Mouse (Mus musculus): ENCODE measurements around the gene Map1lc3a. TPM values are rescaled to one million over a fixed set of nuclear protein-coding genes. Genes with fewer than 3 reads are reported as not detected.
A peak's percentile ranks its signal among the peaks of the same experiment; 100 is the strongest.

The Map1lc3a gene
- polyA plus RNA-seq (2015; fragmentation: Nextera tagmentation; extraction: Ambion mirVana): 270 and 276 TPM in 2 replicates

DNA sequence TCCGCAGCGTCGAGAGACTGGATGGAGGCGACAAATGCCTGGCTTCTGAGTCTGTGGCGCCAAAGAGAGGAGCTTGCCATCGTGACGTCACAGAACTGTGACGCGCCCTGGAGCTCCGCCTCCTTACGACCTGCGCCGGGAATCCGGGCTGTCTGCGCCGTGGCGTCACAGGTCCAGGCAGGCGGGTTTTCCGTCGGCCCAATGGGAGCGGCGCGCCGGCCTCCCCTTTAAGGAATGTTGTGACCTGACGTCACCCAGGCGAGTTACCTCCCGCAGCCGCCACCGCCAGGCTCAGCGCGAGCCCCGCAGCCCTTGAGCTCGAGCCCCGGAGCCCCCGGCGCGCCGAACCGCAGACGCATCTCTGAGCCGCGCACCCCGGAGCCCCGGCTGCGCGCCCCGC is at the start of gene Map1lc3a:
Gene Map1lc3a (plus strand): TSS at position 103 of the 400 bp plus-strand sequence.
- Histone ChIP-seq H3K9ac (peak within 1 kb of the TSS; percentile 95), H3K36me3 (peaks cover 10% of the 10 kb centered on the region; the same call in 1 of the 2 replicates), H3K9me3 (replicated peaks) (no peaks in the 10 kb centered on the region), H3K4me1 (peaks cover 15% of the 10 kb centered on the region), H3K4me3 (replicated peaks) (peak within 1 kb of the TSS; percentile 98), H3K27me3 (no peaks in the 10 kb centered on the region), H3K4me2 (replicated peaks) (peak within 1 kb of the TSS; percentile 71), H3K27ac (replicated peaks) (peak within 1 kb of the TSS; percentile 94)
- ATAC-seq (ENCODE audit: insufficient number of reproducible peaks, low FRiP score, low TSS enrichment, low read depth): peak; percentile 90
- 1% methylated on average over 47 of the region's 47 CpGs for WGBS

DNA sequence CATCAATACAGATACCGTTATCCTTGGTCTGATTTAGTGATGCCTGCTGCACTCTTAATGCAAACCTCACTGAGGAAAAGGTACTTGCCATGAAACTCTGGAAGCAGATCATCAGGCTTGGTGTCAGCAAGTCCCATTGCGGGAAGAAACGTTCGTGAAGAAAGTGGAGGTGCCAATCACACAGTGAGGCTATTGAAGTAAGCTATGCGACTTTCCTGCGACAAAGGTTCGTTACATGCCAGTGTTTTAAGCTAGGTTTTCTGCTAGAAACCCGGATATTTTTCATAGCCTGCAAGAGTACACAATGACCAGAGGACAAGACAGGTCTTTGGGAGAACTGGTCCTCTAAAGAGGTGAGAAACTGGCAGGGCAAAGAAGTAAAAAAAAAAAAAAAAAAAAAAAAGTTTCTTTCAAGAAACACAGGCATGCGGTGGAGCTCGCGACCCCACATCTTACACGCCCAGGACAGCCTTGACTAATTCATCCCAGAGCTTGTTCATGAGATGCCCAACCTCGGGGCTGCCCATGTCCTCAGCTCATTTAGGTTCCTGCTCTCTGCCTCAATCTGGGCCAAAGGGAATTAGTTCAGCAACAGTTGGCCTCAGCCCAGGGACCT is 40.2 kb upstream of the Map1lc3a start:
- WGBS: 2% methylated on average over 13 of the region's 13 CpGs
- ATAC-seq (ENCODE audit: insufficient number of reproducible peaks, low FRiP score, low TSS enrichment, low read depth): peak; percentile 90
- peak overlapping the region; percentile 71 for H3K4me2 ChIP-seq (replicated peaks)
- peak overlapping the region; percentile 89 for H3K9ac ChIP-seq
- no peaks in the 10 kb centered on the region for H3K27me3 ChIP-seq
- H3K36me3 ChIP-seq: 0 out of 2 replicates have a peak, but pooled peaks cover 1% of the 10 kb centered on the region
- H3K9me3 ChIP-seq (replicated peaks): no peaks in the 10 kb centered on the region
- H3K4me1 ChIP-seq: peaks cover 15% of the 10 kb centered on the region
- peak overlapping the region; percentile 94 for H3K27ac ChIP-seq (replicated peaks)
- H3K4me3 ChIP-seq (replicated peaks): peak overlapping the region; percentile 88

DNA sequence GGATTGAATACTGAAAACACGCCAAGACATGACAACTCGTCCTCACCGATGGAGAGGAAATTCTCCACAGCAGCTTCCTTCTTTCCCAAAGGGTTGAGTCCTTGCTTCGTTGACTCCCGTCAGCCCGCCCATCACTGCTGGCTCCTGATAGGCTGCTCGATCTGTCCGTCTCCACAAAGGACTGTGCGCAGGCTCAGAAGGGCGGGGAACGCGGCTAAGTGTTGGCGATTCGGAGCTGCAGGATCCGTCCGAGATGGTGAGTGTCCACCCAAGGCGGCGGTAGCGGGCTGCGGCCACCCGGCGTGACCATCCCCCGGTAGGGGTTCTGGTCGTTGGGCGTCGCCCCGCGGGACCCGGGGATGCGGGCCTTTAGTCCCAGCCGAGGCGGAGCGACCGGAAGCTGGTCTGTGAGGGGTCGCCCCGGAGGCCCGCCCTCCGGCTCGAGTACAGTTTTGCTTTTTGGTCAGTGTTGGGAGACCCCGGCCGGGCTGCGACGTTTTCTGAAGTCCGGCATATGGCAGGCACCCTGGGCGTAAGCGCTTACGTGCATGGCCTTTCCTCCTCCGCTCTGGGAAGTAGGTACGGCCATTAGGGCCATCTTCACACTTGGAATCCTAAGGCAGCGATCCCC is 39.6 kb upstream of the Map1lc3a start, which contains the start of gene Dynlrb1:
Gene Dynlrb1 (plus strand): TSS at position 172 of the 631 bp plus-strand sequence.
- H3K9me3 ChIP-seq (replicated peaks): no peaks in the 10 kb centered on the region
- H3K36me3 ChIP-seq: peaks cover 8% of the 10 kb centered on the region; the same call in 1 of the 2 replicates
- peaks cover 15% of the 10 kb centered on the region for H3K4me1 ChIP-seq
- peak within 1 kb of the TSS; percentile 88 for H3K4me3 ChIP-seq (replicated peaks)
- WGBS: under 1% methylated on average over 50 of the region's 50 CpGs
- peak within 1 kb of the TSS; percentile 89 for H3K9ac ChIP-seq
- ATAC-seq (ENCODE audit: insufficient number of reproducible peaks, low FRiP score, low TSS enrichment, low read depth): peak; percentile 99
- H3K27me3 ChIP-seq: no peaks in the 10 kb centered on the region
- peak within 1 kb of the TSS; percentile 94 for H3K27ac ChIP-seq (replicated peaks)
- peak within 1 kb of the TSS; percentile 71 for H3K4me2 ChIP-seq (replicated peaks)

DNA sequence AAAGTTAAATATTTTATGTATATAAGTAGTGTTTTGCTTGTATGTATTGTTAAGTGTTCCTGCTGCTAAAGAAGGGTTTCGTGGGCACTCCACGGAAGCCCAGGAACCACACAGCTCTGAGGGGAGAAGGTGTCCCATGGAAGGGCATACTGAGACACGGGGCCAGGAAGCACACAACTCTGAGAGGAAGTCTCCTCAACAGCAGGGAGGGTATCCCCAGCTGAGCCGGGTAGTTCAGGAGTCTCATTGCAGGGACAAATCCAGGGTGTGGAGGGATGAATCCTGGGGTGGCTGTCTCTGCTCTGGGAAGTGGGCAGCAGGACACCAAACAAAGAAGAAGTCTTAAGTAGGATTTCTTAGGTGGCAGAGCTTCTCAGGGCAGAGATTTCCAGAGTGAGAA is 38.8 kb upstream of the Map1lc3a start:
- peaks cover 15% of the 10 kb centered on the region for H3K4me1 ChIP-seq
- no peaks in the 10 kb centered on the region for H3K27me3 ChIP-seq
- peak overlapping the region; percentile 88 for H3K4me3 ChIP-seq (replicated peaks)
- peaks cover 9% of the 10 kb centered on the region; the same call in 1 of the 2 replicates for H3K36me3 ChIP-seq
- H3K4me2 ChIP-seq (replicated peaks): peak overlapping the region; percentile 71
- 17% methylated on average over 4 of the region's 4 CpGs for WGBS
- no peak for ATAC-seq (ENCODE audit: insufficient number of reproducible peaks, low FRiP score, low TSS enrichment, low read depth)
- H3K9me3 ChIP-seq (replicated peaks): no peaks in the 10 kb centered on the region
- peak overlapping the region; percentile 94; the same call in 1 of the 2 replicates for H3K27ac ChIP-seq (replicated peaks)
- peak overlapping the region; percentile 89 for H3K9ac ChIP-seq

DNA sequence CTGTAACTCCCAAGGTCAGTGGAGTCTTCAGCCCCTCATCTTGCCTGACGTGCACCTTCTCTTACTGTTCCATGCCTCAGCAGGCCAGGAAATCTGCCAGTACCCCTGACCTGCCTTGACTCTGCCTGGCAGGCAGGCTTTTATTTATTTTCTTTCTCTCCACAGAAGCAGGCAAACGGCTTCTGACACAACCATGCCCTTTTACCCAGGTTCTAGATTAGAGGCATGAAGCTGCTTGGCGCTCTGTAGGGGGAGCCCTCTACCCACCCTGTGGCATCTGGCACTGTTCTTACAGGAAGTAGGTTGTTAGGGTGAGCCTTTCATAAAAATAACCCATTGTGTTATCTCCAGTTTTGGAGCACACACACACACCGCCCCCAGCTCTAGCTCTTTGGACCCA is 35.2 kb upstream of the Map1lc3a start:
- Histone ChIP-seq H3K27ac (replicated peaks) (no peak overlapping the region), H3K4me1 (peaks cover 11% of the 10 kb centered on the region), H3K27me3 (no peaks in the 10 kb centered on the region), H3K9ac (no peak overlapping the region), H3K4me2 (replicated peaks) (no peak overlapping the region), H3K9me3 (replicated peaks) (no peaks in the 10 kb centered on the region), H3K36me3 (peaks cover 45% of the 10 kb centered on the region), H3K4me3 (replicated peaks) (no peak overlapping the region)
- WGBS: 83% methylated on average over 4 of the region's 4 CpGs
- no peak for ATAC-seq (ENCODE audit: insufficient number of reproducible peaks, low FRiP score, low TSS enrichment, low read depth)

DNA sequence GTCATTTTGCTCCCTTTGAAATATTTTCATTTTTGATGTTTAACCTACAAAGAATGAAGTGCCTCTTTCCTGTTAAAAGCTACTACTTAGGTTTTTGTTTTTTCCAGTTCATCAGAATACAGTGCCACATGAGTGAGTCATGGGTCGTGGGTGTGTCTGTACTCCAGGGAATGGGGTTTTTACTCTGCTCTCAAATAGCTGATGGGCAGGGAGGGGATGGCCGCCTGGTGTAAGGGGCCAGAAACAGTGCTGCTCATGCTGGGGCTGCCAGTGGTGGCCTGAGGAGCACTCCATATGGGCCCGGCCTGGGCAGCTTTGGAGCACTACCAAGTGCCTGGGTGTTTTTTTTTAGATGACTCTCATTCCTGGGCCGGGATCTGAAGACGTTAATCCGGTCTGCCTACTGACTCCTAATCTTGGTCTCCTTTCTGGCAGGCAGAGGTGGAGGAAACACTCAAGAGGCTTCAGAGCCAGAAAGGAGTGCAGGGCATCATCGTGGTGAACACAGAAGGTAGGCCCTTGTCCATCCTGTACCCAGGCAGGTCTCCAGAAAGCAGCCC is 33.7 kb upstream of the Map1lc3a start:
- H3K27ac ChIP-seq (replicated peaks): no peak overlapping the region
- H3K9me3 ChIP-seq (replicated peaks): no peaks in the 10 kb centered on the region
- 73% methylated on average over 7 of the region's 7 CpGs for WGBS
- no peak overlapping the region for H3K9ac ChIP-seq
- H3K4me3 ChIP-seq (replicated peaks): no peak overlapping the region
- peaks cover 58% of the 10 kb centered on the region for H3K36me3 ChIP-seq
- peaks cover 9% of the 10 kb centered on the region for H3K4me1 ChIP-seq
- H3K4me2 ChIP-seq (replicated peaks): no peak overlapping the region
- no peak for ATAC-seq (ENCODE audit: insufficient number of reproducible peaks, low FRiP score, low TSS enrichment, low read depth)
- no peaks in the 10 kb centered on the region for H3K27me3 ChIP-seq

DNA sequence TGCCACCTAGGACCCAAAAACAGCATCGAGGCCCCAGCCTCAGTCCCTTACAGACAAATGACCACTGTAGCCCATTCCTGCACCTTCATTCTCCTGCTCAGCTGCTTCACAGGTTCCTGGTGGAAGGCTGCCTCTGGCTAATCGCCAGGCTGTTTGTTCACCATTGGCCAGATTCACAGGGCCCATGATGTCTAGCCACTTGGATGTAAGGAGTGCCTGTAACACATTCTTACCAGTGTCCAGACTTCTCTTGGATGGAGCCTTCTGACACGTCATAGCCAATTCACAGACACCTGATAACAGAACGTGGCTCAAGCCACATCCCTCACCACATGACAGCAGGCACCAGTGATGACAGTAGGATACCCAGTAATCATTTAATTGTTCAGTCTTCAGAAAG is 29.9 kb upstream of the Map1lc3a start:
- no peak overlapping the region for H3K4me3 ChIP-seq (replicated peaks)
- H3K36me3 ChIP-seq: peaks cover 91% of the 10 kb centered on the region
- H3K27me3 ChIP-seq: no peaks in the 10 kb centered on the region
- H3K4me2 ChIP-seq (replicated peaks): no peak overlapping the region
- 94% methylated on average over 4 of the region's 4 CpGs for WGBS
- H3K4me1 ChIP-seq: no peaks in the 10 kb centered on the region
- H3K9me3 ChIP-seq (replicated peaks): no peaks in the 10 kb centered on the region
- no peak overlapping the region for H3K27ac ChIP-seq (replicated peaks)
- no peak overlapping the region for H3K9ac ChIP-seq
- no peak for ATAC-seq (ENCODE audit: insufficient number of reproducible peaks, low FRiP score, low TSS enrichment, low read depth)

DNA sequence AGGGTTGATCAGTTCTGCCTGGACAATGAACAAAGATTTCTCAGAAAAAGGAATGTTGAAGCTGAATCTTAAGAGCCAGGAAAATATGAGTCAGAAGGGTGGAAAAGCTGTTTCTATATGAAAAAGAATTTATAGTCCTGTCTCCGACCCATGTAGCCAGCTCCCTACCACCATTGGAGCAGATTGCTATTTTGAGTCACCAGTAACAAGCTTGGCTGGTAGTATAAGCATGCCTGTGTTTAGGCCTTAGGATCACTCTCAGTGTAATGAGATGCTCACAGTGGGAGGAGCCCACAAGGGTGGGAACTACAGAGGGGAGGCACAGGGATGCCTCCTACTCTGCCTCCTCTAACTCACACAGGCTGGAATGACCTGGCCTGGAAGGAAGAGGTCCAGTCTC is 27.9 kb upstream of the Map1lc3a start:
- Histone ChIP-seq H3K9me3 (replicated peaks) (no peaks in the 10 kb centered on the region), H3K36me3 (peaks cover 85% of the 10 kb centered on the region), H3K4me3 (replicated peaks) (no peak overlapping the region), H3K4me2 (replicated peaks) (no peak overlapping the region), H3K4me1 (no peaks in the 10 kb centered on the region), H3K27ac (replicated peaks) (no peak overlapping the region), H3K9ac (no peak overlapping the region), H3K27me3 (no peaks in the 10 kb centered on the region)
- 79% methylated on average over 1 of the region's 1 CpGs for WGBS
- ATAC-seq (ENCODE audit: insufficient number of reproducible peaks, low FRiP score, low TSS enrichment, low read depth): peak; percentile 47; the same call in 1 of the 2 replicates

DNA sequence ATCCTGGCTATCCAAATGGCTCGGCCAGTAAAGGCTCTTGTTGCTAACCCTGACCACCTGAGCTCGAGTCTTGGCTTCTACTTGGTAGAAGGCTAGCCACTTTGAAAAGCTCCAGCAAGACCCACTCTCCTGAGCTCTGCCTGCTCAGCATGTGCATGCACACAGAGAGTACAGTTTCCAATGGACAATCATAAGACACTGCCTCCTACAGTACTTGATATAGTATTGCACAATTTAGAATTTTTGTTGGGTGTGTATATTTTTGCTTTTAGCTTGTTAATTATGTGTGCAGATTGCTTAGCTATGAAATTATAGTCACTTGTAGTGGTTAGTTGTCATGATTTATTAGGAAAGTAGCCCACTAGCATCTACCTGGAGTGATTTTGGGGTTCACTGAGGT is 27.4 kb upstream of the Map1lc3a start:
- 85% methylated on average over 2 of the region's 2 CpGs for WGBS
- no peaks in the 10 kb centered on the region for H3K4me1 ChIP-seq
- no peaks in the 10 kb centered on the region for H3K9me3 ChIP-seq (replicated peaks)
- no peaks in the 10 kb centered on the region for H3K27me3 ChIP-seq
- peaks cover 80% of the 10 kb centered on the region for H3K36me3 ChIP-seq
- no peak overlapping the region for H3K27ac ChIP-seq (replicated peaks)
- H3K9ac ChIP-seq: no peak overlapping the region
- no peak overlapping the region for H3K4me3 ChIP-seq (replicated peaks)
- no peak for ATAC-seq (ENCODE audit: insufficient number of reproducible peaks, low FRiP score, low TSS enrichment, low read depth)
- H3K4me2 ChIP-seq (replicated peaks): no peak overlapping the region

DNA sequence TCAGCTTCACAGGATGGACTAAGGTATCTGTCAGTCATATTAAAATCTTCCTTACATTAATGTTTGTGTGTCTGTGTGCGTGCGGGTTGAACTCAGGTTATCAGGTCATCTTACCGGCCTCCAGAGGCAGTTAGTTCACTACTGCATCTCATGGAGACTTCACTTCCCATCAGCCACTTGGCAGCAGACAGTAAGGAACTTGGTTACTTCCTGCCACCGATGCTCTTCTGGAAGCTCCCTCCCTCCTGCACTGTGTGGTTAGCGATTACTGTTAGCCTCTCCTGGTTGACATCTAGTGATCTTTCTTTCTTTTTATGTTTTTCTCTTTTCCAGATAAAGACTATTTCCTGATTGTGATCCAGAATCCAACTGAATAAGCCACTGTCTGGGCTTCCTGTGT is 26.5 kb upstream of the Map1lc3a start:
- WGBS: 92% methylated on average over 5 of the region's 5 CpGs
- H3K27me3 ChIP-seq: no peaks in the 10 kb centered on the region
- no peak overlapping the region for H3K27ac ChIP-seq (replicated peaks)
- H3K9ac ChIP-seq: no peak overlapping the region
- no peak for ATAC-seq (ENCODE audit: insufficient number of reproducible peaks, low FRiP score, low TSS enrichment, low read depth)
- H3K4me3 ChIP-seq (replicated peaks): no peak overlapping the region
- peaks cover 72% of the 10 kb centered on the region for H3K36me3 ChIP-seq
- no peaks in the 10 kb centered on the region for H3K9me3 ChIP-seq (replicated peaks)
- H3K4me1 ChIP-seq: no peaks in the 10 kb centered on the region
- H3K4me2 ChIP-seq (replicated peaks): no peak overlapping the region

DNA sequence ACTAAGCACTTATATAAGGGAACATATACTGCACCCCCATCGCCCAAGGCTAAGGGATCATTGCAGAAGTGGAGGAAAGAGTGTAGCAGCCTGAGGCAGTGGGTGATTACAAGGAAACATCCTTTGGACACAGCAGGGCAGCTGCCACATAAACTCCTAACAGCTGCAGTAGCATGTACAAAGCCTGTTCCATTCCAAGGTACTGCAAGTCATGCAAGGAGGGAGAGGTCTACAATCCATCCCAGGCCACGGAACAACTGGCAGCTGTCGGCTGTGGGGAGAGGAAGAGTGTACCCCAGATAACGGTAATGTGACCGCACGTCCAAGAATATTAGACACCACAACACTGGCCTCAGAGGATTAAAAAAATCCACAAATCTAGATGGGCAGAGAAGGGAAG is 10.6 kb upstream of the Map1lc3a start:
- no peak for ATAC-seq (ENCODE audit: insufficient number of reproducible peaks, low FRiP score, low TSS enrichment, low read depth)
- 74% methylated on average over 6 of the region's 6 CpGs for WGBS
- no peak overlapping the region for H3K9ac ChIP-seq
- H3K4me2 ChIP-seq (replicated peaks): no peak overlapping the region
- no peaks in the 10 kb centered on the region for H3K9me3 ChIP-seq (replicated peaks)
- no peak overlapping the region for H3K27ac ChIP-seq (replicated peaks)
- H3K4me3 ChIP-seq (replicated peaks): no peak overlapping the region
- H3K4me1 ChIP-seq: no peaks in the 10 kb centered on the region
- H3K36me3 ChIP-seq: no peaks in the 10 kb centered on the region
- H3K27me3 ChIP-seq: no peaks in the 10 kb centered on the region

Measured in embryonic facial prominence, embryonic 15.5 days (tissue).